Mouse (Mus musculus) heart, embryonic 10.5 days (tissue): ENCODE measurements around the gene Stard3nl. TPM values are rescaled to one million over a fixed set of nuclear protein-coding genes. Genes with fewer than 3 reads are reported as not detected.
A peak's percentile ranks its signal among the peaks of the same experiment; 100 is the strongest.

Experiments
- DNase-seq: peaks from one replicate; pipeline ENCODE4 v3.0.0-alpha.2; 2017; ENCODE audit warnings: low spot score
- H3K27ac ChIP-seq: fragments of 300-500 bp; sonication (generic); 2 replicates; pipeline ENCODE4 v1.5.1; 2016; ENCODE audit warnings: mild to moderate bottlenecking
- H3K27me3 ChIP-seq: fragments of 300-500 bp; sonication (generic); 2 replicates; pipeline ENCODE4 v1.6.1; 2016; ENCODE audit warnings: mild to moderate bottlenecking; ENCODE audit not compliant: poor library complexity, insufficient read depth, severe bottlenecking
- H3K36me3 ChIP-seq: fragments of 300-500 bp; sonication (generic); 2 replicates; pipeline ENCODE4 v1.6.1; 2016; ENCODE audit warnings: mild to moderate bottlenecking, moderate library complexity
- H3K4me1 ChIP-seq: fragments of 300-500 bp; sonication (generic); 2 replicates; pipeline ENCODE4 v1.6.1; 2016; ENCODE audit warnings: mild to moderate bottlenecking
- H3K4me3 ChIP-seq: fragments of 300-500 bp; sonication (generic); 2 replicates; pipeline ENCODE4 v1.5.1; 2016; ENCODE audit warnings: mild to moderate bottlenecking, moderate library complexity
- H3K9me3 ChIP-seq: fragments of 300-500 bp; sonication (generic); 2 replicates; pipeline ENCODE4 v1.6.1; 2016; ENCODE audit warnings: mild to moderate bottlenecking, moderate library complexity
- WGBS: fragments of 180-500 bp; shearing (Covaris S2); methylation state at CpG from one replicate; pipeline ENCODE4 v1.1.7; 2016; 5-methylcytosine and 5-hydroxymethylcytosine counted together
- polyA plus RNA-seq: library from polyadenylated mRNA; unstranded; fragments of >200 nt; fragmentation: Nextera tagmentation; extraction: Ambion mirVana; gene quantifications from 2 replicates; pipeline ENCODE4 v1.2.1, GENCODE M21; 2016

Stard3nl gene
- polyA plus RNA-seq, 1 experiment from 2014 or later = 105 TPM

DNA sequence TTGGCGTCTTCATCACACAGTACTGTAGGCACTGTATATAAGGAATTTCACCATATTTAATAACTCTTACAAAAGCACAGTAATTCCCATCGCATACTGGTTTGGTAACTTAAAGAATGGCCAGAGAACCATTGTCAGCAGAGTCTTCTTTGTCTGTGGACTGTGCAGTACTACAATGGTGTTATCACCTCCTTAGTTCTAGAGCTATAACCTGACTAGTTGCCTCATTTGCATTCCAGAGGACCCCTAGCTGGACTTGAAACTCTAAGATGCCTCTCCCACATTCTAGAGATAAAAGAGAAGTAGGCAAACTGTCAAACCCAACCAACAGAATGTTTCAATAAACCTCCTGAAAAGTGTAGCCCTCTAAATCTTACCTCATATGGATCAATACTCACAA, 12.4 kb upstream of the Stard3nl start:
- Histone ChIP-seq H3K4me1 (no peaks in the 10 kb centered on the region), H3K36me3 (no peaks in the 10 kb centered on the region), H3K9me3 (no peaks in the 10 kb centered on the region), H3K4me3 (no peak overlapping the region), H3K27me3 (no peaks in the 10 kb centered on the region), H3K27ac (no peak overlapping the region)
- DNase-seq = no peak
- WGBS = 94% methylated on average over 2 of the region's 2 CpGs

DNA sequence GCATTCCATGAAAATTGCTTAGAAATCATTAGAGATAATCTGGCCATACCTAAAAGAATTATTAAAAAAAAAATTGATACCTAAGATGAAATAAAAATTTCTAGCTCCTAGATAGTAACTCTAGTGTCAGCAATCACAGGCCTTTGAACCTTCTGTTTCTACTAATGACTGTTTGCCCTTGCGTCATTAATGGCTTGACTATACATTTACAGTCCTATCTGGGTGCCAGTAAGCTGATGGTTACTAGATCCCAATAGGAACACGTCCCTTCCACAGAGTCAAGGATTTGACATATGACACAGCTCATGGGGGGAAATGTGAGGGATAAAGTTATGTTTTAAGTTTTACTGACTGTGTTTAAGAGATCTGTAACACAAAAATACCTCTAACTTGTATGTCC, 9.0 kb upstream of the Stard3nl start:
- Histone ChIP-seq H3K27ac (no peak overlapping the region), H3K9me3 (no peaks in the 10 kb centered on the region), H3K36me3 (no peaks in the 10 kb centered on the region), H3K4me1 (no peaks in the 10 kb centered on the region), H3K4me3 (no peak overlapping the region), H3K27me3 (no peaks in the 10 kb centered on the region)
- 69% methylated on average over 2 of the region's 2 CpGs for WGBS
- no peak for DNase-seq

DNA sequence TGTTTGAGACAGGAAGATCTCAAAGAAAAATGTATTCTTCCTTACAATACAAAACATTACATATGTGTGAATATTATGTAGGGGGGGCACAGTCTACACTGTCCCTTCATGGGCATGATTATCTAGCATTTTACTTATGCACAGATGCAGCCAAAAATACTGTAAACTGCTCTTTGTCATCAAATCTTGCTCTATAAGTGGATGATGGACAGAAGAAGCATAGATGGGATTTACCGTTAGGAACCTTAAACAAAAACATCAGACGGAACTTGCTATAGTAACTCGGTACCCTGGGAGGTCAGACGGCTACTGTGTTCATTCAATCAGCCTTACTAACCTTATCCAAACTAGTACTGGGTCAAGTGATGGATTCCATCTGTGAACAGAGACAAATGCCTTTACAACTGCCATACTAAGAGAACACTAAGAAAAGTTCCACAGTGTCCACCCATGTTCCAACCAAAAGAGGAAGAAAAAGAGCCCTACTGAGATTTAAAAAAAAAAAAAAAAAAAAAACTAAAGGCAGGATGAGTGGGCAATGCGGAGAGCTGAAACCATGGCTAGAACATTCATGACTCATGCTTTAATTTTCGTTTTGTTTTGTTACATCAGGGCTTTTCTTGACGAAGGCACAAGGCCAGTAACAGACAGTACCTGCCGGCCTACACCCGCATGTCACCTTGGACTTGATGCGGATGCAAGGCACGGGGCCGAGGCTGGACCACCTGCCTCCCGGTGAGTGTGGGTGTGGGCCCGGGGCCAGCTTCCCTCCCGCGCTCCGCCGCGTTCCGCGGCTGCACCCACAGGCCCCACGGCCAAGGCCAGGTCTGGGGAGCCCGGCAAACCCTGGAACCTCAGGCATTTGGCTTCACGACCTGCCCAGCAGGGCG, 552 bp downstream of the Stard3nl start:
- H3K4me1 ChIP-seq = peaks cover 22% of the 10 kb centered on the region
- H3K27me3 ChIP-seq = no peaks in the 10 kb centered on the region
- DNase-seq = no peak
- 1% methylated on average over 25 of the region's 25 CpGs for WGBS
- H3K9me3 ChIP-seq = no peaks in the 10 kb centered on the region
- H3K4me3 ChIP-seq = peak overlapping the region; percentile 97
- no peaks in the 10 kb centered on the region for H3K36me3 ChIP-seq
- peak overlapping the region; percentile 98 for H3K27ac ChIP-seq

DNA sequence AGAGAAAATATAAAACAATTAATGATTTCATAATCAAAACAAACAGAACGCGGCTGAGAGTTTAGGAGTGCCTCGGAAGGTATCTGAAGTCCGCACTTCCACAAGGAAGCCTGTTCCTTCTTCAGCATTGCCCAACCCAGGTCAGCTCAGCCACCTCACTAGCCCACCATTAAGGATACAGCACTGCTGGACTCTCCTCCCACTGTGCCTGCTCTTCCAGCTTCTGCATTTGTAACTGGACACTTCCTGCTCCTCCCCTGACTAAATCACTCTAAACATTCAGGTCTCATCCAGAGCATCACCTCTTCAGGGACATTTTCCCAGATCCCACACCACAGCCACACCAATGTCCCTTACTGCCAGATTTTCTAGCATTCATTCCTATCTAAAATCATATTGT, 1.4 kb downstream of the Stard3nl start:
- DNase-seq = no peak
- no peak overlapping the region for H3K27ac ChIP-seq
- H3K4me3 ChIP-seq = 0 out of 2 replicates have a peak overlapping the region, but pooled peaks have one; percentile 97
- H3K9me3 ChIP-seq = no peaks in the 10 kb centered on the region
- 42% methylated on average over 4 of the region's 4 CpGs for WGBS
- H3K27me3 ChIP-seq = no peaks in the 10 kb centered on the region
- no peaks in the 10 kb centered on the region for H3K36me3 ChIP-seq
- H3K4me1 ChIP-seq = peaks cover 29% of the 10 kb centered on the region

DNA sequence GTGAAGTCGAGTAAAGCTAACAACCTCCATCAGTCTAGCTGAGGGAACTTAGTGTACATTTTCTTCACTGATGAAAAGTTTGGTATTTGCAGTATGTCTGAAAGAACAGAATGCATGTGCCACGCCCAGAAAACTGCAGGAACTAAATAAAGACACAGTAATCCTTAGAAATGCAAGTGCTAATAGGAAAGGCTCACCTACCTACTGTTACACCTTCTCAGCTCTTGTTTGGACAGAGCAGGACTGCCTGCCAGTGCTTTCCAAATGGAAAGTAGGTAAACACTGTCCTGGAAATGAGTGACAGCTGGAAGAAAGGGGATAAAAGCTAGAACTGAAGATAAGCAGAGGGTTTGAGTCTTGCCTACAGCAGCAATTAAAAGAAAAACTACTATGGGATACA, 1.9 kb downstream of the Stard3nl start:
- DNase-seq = no peak
- WGBS = 69% methylated on average over 2 of the region's 2 CpGs
- H3K4me1 ChIP-seq = peaks cover 29% of the 10 kb centered on the region
- H3K4me3 ChIP-seq = no peak overlapping the region
- H3K9me3 ChIP-seq = no peaks in the 10 kb centered on the region
- no peak overlapping the region for H3K27ac ChIP-seq
- H3K27me3 ChIP-seq = no peaks in the 10 kb centered on the region
- no peaks in the 10 kb centered on the region for H3K36me3 ChIP-seq

DNA sequence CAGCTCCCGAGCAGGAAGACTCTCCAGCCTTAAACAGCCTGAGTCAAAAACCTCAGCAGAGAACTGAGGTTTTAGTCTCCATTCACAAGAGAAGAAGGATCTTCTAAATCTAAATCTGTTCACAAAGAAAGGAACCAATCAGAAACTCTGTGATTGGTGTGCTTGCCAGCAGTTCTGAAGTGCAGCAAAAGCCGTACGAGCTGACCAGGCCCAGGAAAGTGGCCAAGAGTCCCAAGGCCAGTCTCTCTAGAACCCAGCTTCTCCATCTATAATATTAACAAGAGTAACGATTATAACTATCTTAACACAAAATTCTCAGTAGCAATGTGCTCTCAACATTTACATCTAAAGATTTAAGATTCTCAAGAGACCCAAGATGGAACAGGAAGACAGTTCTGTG, 4.0 kb downstream of the Stard3nl start:
- Histone ChIP-seq H3K4me1 (peaks cover 29% of the 10 kb centered on the region), H3K9me3 (no peaks in the 10 kb centered on the region), H3K4me3 (no peak overlapping the region), H3K36me3 (no peaks in the 10 kb centered on the region), H3K27me3 (no peaks in the 10 kb centered on the region), H3K27ac (no peak overlapping the region)
- DNase-seq = no peak
- 83% methylated on average over 4 of the region's 4 CpGs for WGBS

DNA sequence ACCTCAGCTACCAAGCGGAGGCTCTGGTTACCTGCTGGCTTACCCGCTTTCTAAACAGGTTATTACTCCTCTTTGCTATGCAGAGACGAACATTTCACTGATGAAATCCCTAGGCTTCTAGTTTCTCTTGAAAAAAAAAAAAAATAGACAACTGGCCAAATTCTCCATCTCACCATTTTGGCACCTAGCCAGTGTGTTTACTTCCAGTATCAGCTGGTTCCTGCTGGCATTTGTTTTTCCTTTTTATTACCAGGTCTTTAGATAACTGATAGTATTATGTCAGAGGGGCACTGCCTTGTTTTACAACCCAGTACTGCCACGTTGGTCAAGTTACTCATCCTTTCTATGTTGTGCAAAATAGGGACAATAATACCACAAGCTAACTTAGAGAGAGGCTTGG, 5.3 kb downstream of the Stard3nl start:
- no peaks in the 10 kb centered on the region for H3K9me3 ChIP-seq
- H3K27ac ChIP-seq = no peak overlapping the region
- no peaks in the 10 kb centered on the region for H3K36me3 ChIP-seq
- no peak overlapping the region for H3K4me3 ChIP-seq
- no peaks in the 10 kb centered on the region for H3K27me3 ChIP-seq
- no peak for DNase-seq
- 57% methylated on average over 4 of the region's 4 CpGs for WGBS
- peaks cover 29% of the 10 kb centered on the region for H3K4me1 ChIP-seq

DNA sequence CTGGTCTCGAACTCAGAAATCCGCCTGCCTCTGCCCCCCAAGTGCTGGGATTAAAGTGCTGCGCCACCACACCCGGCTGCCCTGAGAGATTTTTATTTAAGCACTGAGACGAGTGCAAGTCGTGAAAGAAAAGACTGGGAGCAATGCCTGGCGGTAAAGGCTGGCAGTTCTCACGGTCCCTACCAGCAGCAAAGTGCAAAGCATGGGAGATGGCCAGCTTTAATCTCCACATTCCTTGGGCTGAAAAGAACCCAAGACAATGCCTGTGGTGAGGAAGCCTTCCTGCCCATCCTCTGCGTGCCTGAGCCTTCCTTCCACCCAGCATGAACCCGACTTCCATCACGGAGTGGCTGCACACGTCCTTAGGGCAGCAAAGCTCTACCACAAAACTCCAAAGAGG, 5.7 kb downstream of the Stard3nl start:
- Histone ChIP-seq H3K27ac (no peak overlapping the region), H3K36me3 (no peaks in the 10 kb centered on the region), H3K9me3 (no peaks in the 10 kb centered on the region), H3K4me1 (peaks cover 29% of the 10 kb centered on the region), H3K4me3 (no peak overlapping the region), H3K27me3 (no peaks in the 10 kb centered on the region)
- no peak for DNase-seq
- WGBS = 34% methylated on average over 12 of the region's 12 CpGs

DNA sequence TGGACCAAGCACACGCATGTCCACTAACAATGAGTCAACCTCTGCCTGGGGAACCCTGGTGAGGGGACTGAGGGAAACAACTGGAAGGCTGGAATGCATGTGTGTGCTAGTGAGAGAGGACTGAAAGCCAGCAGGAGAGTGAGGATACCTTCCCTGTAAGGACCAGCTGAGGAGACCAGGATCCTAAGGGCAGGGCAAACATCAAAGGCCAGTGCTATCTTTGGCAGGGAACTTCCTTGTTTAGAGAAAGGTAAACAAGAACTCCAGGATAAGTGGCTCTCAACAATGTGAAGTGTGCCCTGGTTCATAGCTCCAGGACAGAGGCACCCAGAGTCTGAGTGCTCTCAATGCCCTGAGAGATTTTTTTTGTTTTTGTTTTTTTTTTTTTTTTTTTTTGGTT, 6.2 kb downstream of the Stard3nl start:
- H3K36me3 ChIP-seq = no peaks in the 10 kb centered on the region
- H3K27me3 ChIP-seq = no peaks in the 10 kb centered on the region
- H3K27ac ChIP-seq = no peak overlapping the region
- DNase-seq = no peak
- H3K4me1 ChIP-seq = peaks cover 24% of the 10 kb centered on the region
- no peaks in the 10 kb centered on the region for H3K9me3 ChIP-seq
- no peak overlapping the region for H3K4me3 ChIP-seq
- WGBS = 45% methylated on average over 1 of the region's 1 CpGs

DNA sequence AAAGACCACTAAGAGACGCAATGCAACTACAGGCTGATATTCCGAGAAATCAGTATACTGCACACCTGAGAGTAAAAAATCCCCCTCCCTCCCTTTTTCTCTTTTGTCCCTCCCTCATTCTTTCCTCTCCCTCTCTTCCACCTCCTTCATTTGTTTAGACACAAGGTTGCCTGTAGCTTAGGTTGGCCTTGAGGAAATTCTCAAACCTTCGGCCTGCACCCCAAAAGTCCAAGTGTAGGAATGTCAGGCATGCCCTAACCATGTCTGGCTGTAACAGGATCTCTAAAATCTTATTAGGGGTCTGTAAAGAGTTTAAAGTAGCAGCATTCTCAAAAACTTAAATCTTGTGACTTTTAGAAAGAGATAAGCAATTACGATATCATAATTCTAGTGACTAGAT, 10.4 kb downstream of the Stard3nl start:
- Histone ChIP-seq H3K27ac (no peak overlapping the region), H3K27me3 (no peaks in the 10 kb centered on the region), H3K4me1 (peaks cover 9% of the 10 kb centered on the region), H3K9me3 (no peaks in the 10 kb centered on the region), H3K4me3 (no peak overlapping the region), H3K36me3 (no peaks in the 10 kb centered on the region)
- DNase-seq = no peak
- 88% methylated on average over 4 of the region's 4 CpGs for WGBS

DNA sequence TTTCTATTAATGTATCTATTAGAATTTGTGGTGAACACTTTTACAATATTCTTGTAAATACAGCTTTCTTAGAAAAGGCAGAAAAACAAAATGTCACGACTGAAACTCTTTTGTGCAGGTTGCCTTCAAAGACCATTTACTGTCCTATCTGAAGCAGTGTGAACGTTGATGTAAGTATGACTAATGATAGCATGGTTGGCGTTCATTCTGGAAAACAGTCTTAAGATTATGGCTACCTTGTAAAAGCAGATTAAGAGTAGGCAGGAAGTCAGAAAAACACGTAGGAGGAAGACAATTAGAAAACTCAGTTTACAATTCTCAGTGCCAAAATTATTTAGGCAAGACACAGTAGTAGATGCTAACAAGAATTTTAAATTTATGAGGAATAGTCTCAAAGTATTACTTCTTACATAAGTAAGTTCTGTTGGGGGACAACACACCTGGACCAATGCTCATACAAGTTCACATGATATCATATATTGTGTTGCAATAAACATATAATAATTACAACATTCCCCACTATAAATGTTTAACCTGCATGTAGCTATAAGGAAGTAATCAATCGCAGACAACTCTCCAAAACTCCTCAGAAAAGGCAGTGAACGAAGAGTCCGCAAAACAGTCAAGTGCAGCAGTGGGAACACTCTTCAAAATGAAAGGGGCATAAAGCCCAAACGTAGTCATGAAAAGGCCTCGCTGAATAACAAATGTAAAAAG, 14.3 kb downstream of the Stard3nl start:
- Histone ChIP-seq H3K9me3 (no peaks in the 10 kb centered on the region), H3K27ac (no peak overlapping the region), H3K4me1 (0 out of 2 replicates have a peak, but pooled peaks cover 7% of the 10 kb centered on the region), H3K36me3 (peaks cover 3% of the 10 kb centered on the region; the same call in 1 of the 2 replicates), H3K4me3 (no peak overlapping the region), H3K27me3 (no peaks in the 10 kb centered on the region)
- WGBS = 76% methylated on average over 9 of the region's 9 CpGs
- no peak for DNase-seq

DNA sequence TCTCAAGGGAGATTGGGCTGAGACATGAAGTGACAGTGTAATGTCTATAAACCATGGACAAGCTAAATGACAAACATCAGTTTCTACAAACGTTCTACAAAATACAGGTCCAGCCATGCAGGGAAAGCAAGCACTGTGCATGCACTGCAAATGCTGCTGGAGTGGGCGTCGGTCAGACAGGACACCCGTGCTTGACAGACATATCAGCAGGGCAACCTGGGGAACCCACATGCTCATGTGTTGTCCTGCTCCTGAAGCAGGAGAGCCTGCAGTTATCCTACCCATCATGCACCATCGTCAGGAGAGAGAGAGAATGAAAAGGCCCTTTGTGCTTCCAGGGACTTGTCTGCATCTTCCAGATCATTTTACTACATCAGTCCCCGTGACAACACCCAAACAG, 16.3 kb downstream of the Stard3nl start:
- 0 out of 2 replicates have a peak, but pooled peaks cover 7% of the 10 kb centered on the region for H3K4me1 ChIP-seq

DNA sequence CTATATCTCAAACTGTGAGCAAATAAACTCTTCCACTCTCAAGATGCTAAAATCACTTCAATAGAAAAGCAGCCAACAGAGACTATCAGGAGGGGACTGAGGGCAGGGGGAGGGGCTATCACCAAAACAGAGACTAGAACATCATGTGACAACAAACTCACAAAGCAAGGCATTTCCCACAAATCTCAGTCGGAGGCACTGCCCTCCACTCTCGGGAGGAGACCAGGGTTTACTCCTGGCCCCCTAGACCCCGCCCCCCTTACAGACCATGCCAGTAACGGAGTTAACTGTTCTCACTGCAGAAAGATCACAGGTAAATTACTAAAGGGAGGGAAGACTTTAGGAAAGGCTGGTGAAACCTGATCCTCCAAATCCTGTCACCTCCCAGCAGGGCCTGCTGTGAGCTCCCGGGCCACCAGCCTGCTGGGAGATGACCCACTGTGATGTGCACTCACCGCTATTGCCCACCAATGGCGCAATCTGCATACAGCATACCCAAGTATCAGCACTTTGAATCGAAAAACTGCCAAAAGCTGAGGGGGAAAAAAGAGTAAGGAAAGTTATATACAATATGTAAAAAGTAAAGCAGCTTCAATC, 23.4 kb downstream of the Stard3nl start:
- no peak for DNase-seq
- no peak overlapping the region for H3K27ac ChIP-seq
- 22% methylated on average over 8 of the region's 8 CpGs for WGBS
- H3K4me3 ChIP-seq = no peak overlapping the region
- peaks cover 34% of the 10 kb centered on the region for H3K36me3 ChIP-seq
- H3K9me3 ChIP-seq = no peaks in the 10 kb centered on the region
- no peaks in the 10 kb centered on the region for H3K27me3 ChIP-seq
- no peaks in the 10 kb centered on the region for H3K4me1 ChIP-seq

More for the DNA sequence above, 16.3 kb downstream of the Stard3nl start:
- H3K4me3 ChIP-seq = no peak overlapping the region
- no peaks in the 10 kb centered on the region for H3K9me3 ChIP-seq
- peaks cover 12% of the 10 kb centered on the region; the same call in 1 of the 2 replicates for H3K36me3 ChIP-seq
- no peak for DNase-seq
- no peaks in the 10 kb centered on the region for H3K27me3 ChIP-seq
- WGBS = 69% methylated on average over 6 of the region's 6 CpGs
- H3K27ac ChIP-seq = no peak overlapping the region
